Mouse (Mus musculus) G1E (cell line): ENCODE data around the gene Tmtc2.

Experiments
- CTCF ChIP-seq: IDR thresholded peaks from 2 replicates; pipeline ENCODE4 v1.5.1; 2012; ENCODE audit warnings: low read depth, low read length, inconsistent platforms, mixed read lengths
- GATA2 ChIP-seq: IDR thresholded peaks from 2 replicates; pipeline ENCODE4 v1.6.1; 2012; ENCODE audit warnings: low read depth, low read length, inconsistent platforms, borderline replicate concordance
- POLR2AphosphoS5 ChIP-seq: IDR thresholded peaks from 2 replicates; pipeline ENCODE4 v1.6.1; 2012; ENCODE audit warnings: low read depth, low read length, inconsistent platforms; ENCODE audit not compliant: insufficient replicate concordance
- TAL1 ChIP-seq: conservative IDR thresholded peaks from 2 replicates; pipeline ENCODE4 v1.6.1; 2012; ENCODE audit warnings: low read depth, low read length, inconsistent platforms, mixed read lengths

GRCm38 (mm10) chr10:105189746-105190145, 384.5 kb downstream of the Tmtc2 start:
- TF ChIP-seq CTCF (no peak), GATA2 (no peak), TAL1 (no peak), POLR2AphosphoS5 (no peak)
